Mouse (Mus musculus): ENCODE data around the gene Olfr1028. TPM values are rescaled to one million over a fixed set of nuclear protein-coding genes. Genes with fewer than 3 reads are reported as not detected.

Olfr1028 gene
- total RNA-seq (2021), result not detected
- long read RNA-seq, experiment 1, result 0 reads
- long read RNA-seq, experiment 2, result 0 reads

- DNase-seq, result no peak
Observed at GRCm38 (mm10) chr2:85950137-85950536, at the start of gene Olfr1028. Gene Olfr1028, plus strand, starts transcription at chr2:85950437.

GRCm38 (mm10) chr2:85904952-85905351 lies 45.3 kb upstream of the Olfr1028 start, which contains the start of gene Olfr1024:
Gene Olfr1024, minus strand, starts transcription at chr2:85905052.
- DNase-seq, result no peak

- DNase-seq, result no peak
Observed at GRCm38 (mm10) chr2:85913197-85913596, 37.0 kb upstream of the Olfr1028 start.

- no peak for DNase-seq
Observed at GRCm38 (mm10) chr2:85914893-85915292, 35.3 kb upstream of the Olfr1028 start, which contains the start of gene Olfr1025-ps1. Gene Olfr1025-ps1, plus strand, starts transcription at chr2:85915193.

GRCm38 (mm10) chr2:85921258-85921657 lies 29.0 kb upstream of the Olfr1028 start, which contains the start of gene Olfr1026:
Gene Olfr1026, plus strand, starts transcription at chr2:85921558.
- DNase-seq, result no peak

GRCm38 (mm10) chr2:85973595-85973994 lies 23.4 kb downstream of the Olfr1028 start, which contains the start of gene Olfr1029:
Gene Olfr1029, plus strand, starts transcription at chr2:85973895.
- DNase-seq, result no peak

- DNase-seq, result no peak
Observed at GRCm38 (mm10) chr2:85978976-85979375, 28.7 kb downstream of the Olfr1028 start, which contains the start of gene Olfr1030. Gene Olfr1030, plus strand, starts transcription at chr2:85979276.

- no peak for DNase-seq
Observed at GRCm38 (mm10) chr2:85990004-85990403, 39.8 kb downstream of the Olfr1028 start, which contains the start of gene Olfr1031. Gene Olfr1031, plus strand, starts transcription at chr2:85990304.

Other genes starting within 250 kb of the Olfr1028 start
- not detected for gene Olfr1009, start 235.0 kb upstream of the Olfr1028 start, total RNA-seq (2021)
- not detected for gene Olfr1012, start 187.7 kb upstream of the Olfr1028 start, total RNA-seq (2021)
- not detected for gene Olfr1013, start 183.3 kb upstream of the Olfr1028 start, total RNA-seq (2021)
- gene Olfr1014, start 177.7 kb upstream of the Olfr1028 start, total RNA-seq (2021), result not detected
- gene Olfr1015, start 168.4 kb upstream of the Olfr1028 start, total RNA-seq (2021), result not detected
- not detected for gene Olfr1016, start 147.9 kb upstream of the Olfr1028 start, total RNA-seq (2021)
- gene Olfr1018, start 132.0 kb upstream of the Olfr1028 start, total RNA-seq (2021), result not detected
- gene Olfr1019, start 105.0 kb upstream of the Olfr1028 start, total RNA-seq (2021), result not detected
- gene Olfr1020, start 103.4 kb upstream of the Olfr1028 start, total RNA-seq (2021), result not detected
- not detected for gene Olfr1022, start 81.8 kb upstream of the Olfr1028 start, total RNA-seq (2021)
- gene Olfr1023, start 64.8 kb upstream of the Olfr1028 start, total RNA-seq (2021), result not detected
- not detected for gene Olfr1024, start 45.4 kb upstream of the Olfr1028 start, total RNA-seq (2021)
- not detected for gene Olfr1025-ps1, start 35.2 kb upstream of the Olfr1028 start, total RNA-seq (2021)
- gene Olfr1026, start 28.9 kb upstream of the Olfr1028 start, total RNA-seq (2021), result not detected
- not detected for gene Olfr1029, start 23.5 kb downstream of the Olfr1028 start, total RNA-seq (2021)
- gene Olfr1030, start 28.8 kb downstream of the Olfr1028 start, total RNA-seq (2021), result not detected
- not detected for gene Olfr1031, start 39.9 kb downstream of the Olfr1028 start, total RNA-seq (2021)
- not detected for gene Olfr1032, start 55.1 kb downstream of the Olfr1028 start, total RNA-seq (2021)
- gene Olfr1033, start 70.2 kb downstream of the Olfr1028 start, total RNA-seq (2021), result 1 to 10 TPM; 5.0 to 6.7 TPM
- under 1 TPM; 0.07 to 0.23 TPM for gene Olfr1034, start 95.4 kb downstream of the Olfr1028 start, total RNA-seq (2021)
- not detected for gene Olfr1036, start 123.6 kb downstream of the Olfr1028 start, total RNA-seq (2021)
- gene Olfr1037, start 136.9 kb downstream of the Olfr1028 start, total RNA-seq (2021), result not detected
- not detected for gene Olfr1039, start 185.5 kb downstream of the Olfr1028 start, total RNA-seq (2021)
- gene Olfr1040, start 196.3 kb downstream of the Olfr1028 start, total RNA-seq (2021), result not detected
- gene Olfr1042, start 211.4 kb downstream of the Olfr1028 start, total RNA-seq (2021), result not detected
- gene Olfr1043, start 217.1 kb downstream of the Olfr1028 start, total RNA-seq (2021), result not detected
- not detected for gene Olfr1044, start 227.4 kb downstream of the Olfr1028 start, total RNA-seq (2021)
- gene Olfr52, start 235.2 kb downstream of the Olfr1028 start, total RNA-seq (2021), result not detected